Mouse (Mus musculus): ENCODE measurements around the gene Sbf2. TPM values are rescaled to one million over a fixed set of nuclear protein-coding genes. Genes with fewer than 3 reads are reported as not detected.

The Sbf2 gene
- total RNA-seq, 2 experiments from 2014 or later: 48.7 to 49.7 TPM

- intact Hi-C loops (cut with DNase I): loop anchor here (5.0 kb wide), 3 partner anchors 259 to 514 kb away; no protein-coding TSS in a partner anchor
- peak; percentile 21 for DNase-seq (ENCODE audit: low spot score)
Observed at GRCm38 (mm10) chr7:110288191-110288604, 326.5 kb downstream of the Sbf2 start.

DNA sequence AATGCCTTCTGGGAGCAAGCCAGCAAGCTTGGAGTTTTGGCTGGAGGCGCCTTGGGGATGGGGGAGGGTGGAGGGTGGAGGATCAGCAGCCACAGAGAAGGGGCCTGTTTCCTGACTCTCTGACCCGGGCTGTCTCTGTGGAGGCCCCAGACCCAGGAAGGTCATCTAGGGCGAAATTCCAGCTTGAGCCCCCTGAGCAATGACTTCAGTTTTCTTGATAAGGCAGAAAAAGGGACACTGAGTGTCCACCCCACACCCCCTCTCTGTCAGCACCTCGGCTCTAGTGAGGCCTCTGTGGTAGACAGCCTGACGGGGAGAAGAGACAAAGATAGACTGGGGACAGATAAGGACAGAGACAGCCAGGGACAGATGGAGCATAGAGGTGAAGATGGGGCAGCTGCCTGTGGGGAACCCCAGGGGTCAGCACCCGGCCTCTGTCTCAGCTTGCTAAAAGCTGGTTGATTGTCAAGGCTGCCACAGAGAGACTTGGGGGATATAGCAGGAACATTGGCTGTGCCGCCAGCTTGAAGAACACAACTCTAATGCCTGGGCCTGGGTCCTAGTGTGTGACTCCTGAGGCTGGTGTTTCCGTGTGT lies 327.1 kb downstream of the Sbf2 start:
- intact Hi-C loops (cut with DNase I): loop anchor here (1.0 to 5.0 kb wide), 4 partner anchors 144 to 515 kb away; no protein-coding TSS in a partner anchor
- peak; percentile 41 for DNase-seq (ENCODE audit: low spot score)

- peak; percentile 66 for DNase-seq (ENCODE audit: low spot score)
- intact Hi-C loops (cut with DNase I): loop anchor here (1.0 to 5.0 kb wide), 5 partner anchors 144 to 515 kb away; no protein-coding TSS in a partner anchor
Observed at GRCm38 (mm10) chr7:110286838-110287475, 327.8 kb downstream of the Sbf2 start.

DNA sequence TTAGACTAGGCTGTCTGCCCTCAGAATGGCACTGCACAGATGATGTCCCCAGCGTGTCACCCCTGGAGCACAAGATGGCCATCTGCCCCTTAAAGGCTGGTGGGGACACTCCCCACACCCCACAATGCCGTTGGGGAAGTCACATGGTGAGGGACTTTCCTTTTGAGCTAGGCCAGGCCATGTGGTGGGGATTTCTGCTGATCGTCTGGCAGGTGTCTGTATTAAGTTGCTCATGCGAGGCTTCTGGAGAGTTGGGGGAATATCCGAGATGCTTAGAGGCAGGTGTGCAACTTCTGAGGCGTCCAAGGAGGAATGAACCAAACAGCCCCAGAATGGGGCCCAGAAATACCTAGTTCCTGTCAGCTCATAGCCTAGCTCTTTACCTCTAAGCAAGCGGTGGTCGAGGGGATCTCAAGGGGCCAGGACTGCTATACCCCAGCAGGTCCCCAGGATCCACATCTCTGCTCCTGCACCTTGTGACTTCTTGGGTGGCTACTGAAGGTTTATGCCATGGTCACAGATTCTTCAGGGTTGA lies 328.5 kb downstream of the Sbf2 start:
- no peak for DNase-seq (ENCODE audit: low spot score)
- intact Hi-C loops (cut with DNase I): loop anchor here (1.0 to 5.0 kb wide), 4 partner anchors 261 to 516 kb away; no protein-coding TSS in a partner anchor

DNA sequence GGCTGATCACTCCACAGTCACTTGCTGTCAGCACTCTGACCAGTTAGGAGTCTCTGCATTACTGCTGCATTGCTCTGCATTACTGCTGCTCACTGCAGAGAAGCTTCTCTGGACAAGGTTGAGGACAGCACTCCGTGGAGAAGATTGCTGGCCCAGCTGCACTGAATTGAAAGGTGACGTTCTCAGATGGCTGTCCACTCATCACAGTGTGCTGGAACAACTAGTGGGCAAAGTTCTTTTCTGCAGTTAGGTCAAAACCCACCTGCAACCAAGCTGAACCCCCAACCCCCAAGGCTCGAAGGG lies 328.9 kb downstream of the Sbf2 start:
- DNase-seq (ENCODE audit: low spot score): no peak
- intact Hi-C loops (cut with DNase I): loop anchor here (1.0 to 5.0 kb wide), 4 partner anchors 262 to 517 kb away; no protein-coding TSS in a partner anchor

GRCm38 (mm10) chr7:110285076-110285848 lies 329.5 kb downstream of the Sbf2 start:
- intact Hi-C loops (cut with DNase I): loop anchor here (5.0 kb wide), 3 partner anchors 262 to 517 kb away; no protein-coding TSS in a partner anchor

DNA sequence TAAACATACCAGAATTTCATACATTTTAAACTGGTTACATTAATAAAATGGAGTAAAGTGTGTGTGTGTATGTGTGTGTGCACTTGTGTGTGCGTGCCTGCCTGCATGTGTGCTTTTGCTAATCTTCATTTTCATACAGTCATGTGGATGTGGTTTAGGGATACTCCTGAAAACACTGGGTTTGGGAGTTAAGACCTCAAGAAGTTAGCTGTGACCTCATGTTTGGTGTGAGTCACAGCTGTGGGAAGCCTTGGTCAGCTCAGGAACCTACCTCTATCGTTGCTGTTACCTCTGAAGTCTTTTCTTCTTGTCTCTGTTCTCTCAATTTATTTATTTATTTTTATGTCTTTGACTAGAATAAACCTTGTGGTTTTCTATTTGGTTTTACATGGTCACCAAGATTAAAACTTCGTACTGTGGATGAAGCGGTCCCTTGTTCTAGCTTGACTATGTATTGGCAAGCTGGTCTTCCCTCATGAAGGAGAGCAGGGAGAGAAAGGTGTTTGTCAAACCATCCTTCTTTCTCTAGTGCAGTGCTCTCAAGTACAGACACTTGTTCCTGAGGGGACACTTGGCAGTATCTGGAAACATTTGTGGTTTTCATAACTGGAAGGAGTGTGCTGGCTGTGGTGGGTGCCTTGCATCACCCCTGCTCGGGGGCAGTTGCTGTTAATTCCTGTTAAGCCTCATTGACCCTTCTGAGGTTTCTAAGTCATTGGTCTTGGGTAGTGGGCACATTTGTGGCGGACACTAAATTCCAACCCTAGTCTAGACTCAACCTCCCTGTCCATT lies 331.0 kb downstream of the Sbf2 start:
- no peak for DNase-seq (ENCODE audit: low spot score)
- intact Hi-C loops (cut with DNase I): no loop called here

More at GRCm38 (mm10) chr7:110285076-110285848, 329.5 kb downstream of the Sbf2 start:
- DNase-seq (ENCODE audit: low spot score): no peak

DNA sequence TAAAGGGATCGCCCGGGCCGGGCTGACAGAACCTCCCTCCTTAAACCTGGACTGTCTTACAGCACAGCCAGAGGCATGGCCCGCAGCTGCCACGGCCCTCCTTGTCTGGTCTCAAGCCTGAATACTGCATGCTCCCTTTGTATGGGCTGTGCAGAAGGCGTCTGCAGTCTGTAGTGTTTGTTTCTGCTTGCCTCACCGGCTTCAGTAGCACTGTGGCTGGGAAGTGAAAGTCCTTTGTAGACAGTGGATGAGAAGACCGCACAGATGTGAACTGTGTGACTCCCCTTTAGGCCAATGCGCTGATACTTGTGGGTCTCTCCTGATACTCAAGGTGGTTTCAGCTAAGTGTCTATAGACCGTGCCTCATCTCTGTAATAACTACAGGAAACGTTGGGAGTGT lies 331.9 kb downstream of the Sbf2 start:
- intact Hi-C loops (cut with DNase I): no loop called here
- DNase-seq (ENCODE audit: low spot score): no peak

DNA sequence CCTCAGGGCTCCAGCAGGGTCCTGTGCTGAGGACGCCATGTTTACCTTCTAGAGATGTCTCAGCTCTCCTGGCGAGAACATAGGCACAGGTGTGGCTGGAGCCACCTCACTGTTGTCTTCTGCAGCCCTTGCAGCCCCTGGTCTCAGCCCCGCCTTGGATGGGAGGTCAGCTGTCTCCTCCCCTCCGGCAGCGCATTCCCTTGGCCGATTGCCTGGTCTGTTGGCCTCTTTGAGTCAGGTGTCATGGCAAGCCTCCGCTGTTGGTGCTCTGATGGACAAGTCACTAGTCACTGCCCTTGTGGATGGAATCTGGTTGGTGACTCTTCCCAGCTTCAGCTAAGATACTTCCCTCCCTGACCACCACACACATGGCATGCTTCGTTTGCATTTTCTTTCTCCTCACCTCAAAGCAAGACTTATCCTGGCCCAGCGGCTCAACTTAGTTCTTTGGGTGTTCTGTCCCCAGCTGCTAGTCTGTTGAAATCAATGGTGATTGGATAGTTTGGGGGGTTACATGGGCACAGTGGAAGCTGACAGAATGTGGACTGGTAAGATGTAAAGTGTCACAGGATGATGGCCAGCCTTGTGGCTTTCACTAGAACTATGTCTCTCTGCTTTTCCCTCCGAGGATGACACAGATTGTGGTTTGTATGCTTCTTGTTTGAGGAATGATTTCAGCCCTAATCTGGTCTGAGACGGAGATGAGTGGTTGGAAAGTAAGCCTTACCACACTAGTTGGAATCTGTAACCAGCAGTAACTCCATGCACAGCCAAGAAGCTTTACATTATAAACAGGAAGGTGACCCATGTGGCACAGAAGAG lies 333.1 kb downstream of the Sbf2 start:
- no peak for DNase-seq (ENCODE audit: low spot score)
- intact Hi-C loops (cut with DNase I): no loop called here

GRCm38 (mm10) chr7:110279183-110279582 lies 335.5 kb downstream of the Sbf2 start:
- intact Hi-C loops (cut with DNase I): no loop called here
- DNase-seq (ENCODE audit: low spot score): no peak

GRCm38 (mm10) chr7:110277734-110278245 lies 336.9 kb downstream of the Sbf2 start:
- DNase-seq (ENCODE audit: low spot score): no peak
- intact Hi-C loops (cut with DNase I): no loop called here

DNA sequence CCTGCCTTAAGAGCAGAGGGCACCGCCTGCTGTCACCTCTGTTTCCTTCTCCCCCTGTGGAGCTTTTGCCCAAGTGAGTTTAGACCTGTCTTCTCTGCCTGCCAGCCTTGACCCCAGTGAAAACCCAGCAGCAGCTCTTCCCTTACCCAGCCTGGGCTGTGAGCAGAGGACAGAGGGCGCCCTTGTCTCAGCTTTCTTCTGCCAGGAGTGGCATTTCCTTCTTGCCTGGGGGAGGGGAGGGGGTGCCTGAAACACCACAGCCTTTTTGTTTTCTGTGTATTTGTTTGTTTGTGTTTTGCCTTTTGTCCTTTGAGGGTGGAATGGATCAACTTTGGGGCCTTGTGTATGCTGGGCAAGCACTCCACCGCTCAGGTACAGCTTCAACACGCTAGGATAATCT lies 342.3 kb downstream of the Sbf2 start:
- intact Hi-C loops (cut with DNase I): no loop called here
- DNase-seq (ENCODE audit: low spot score): no peak

DNA sequence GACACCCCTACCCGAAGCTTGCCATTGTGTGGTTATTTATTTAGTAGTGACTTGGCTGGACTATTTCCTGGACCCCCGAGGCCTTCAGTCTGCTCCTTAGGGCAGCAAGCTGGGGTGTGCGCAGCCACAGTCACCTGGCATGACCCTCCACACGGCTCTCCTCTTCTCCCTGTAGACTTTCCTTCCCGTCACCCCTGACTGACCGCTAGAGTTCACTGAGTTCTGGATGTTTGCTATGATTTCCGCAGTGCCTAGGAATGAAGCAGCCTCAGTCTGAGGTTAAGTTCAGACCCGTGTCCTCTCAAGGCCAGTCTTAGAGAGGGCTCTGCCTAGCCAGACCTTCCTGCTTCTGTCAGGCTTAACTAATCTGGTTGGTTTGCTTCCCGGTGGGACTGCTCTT lies 342.9 kb downstream of the Sbf2 start:
- intact Hi-C loops (cut with DNase I): no loop called here
- DNase-seq (ENCODE audit: low spot score): no peak

- intact Hi-C loops (cut with DNase I): no loop called here
- DNase-seq (ENCODE audit: low spot score): no peak
Observed at GRCm38 (mm10) chr7:110270455-110270854, 344.3 kb downstream of the Sbf2 start.

- intact Hi-C loops (cut with DNase I): loop anchor here (10.0 kb wide), 1 partner anchor 295 kb away; no protein-coding TSS in a partner anchor
- DNase-seq (ENCODE audit: low spot score): no peak
Observed at GRCm38 (mm10) chr7:110269777-110270176, 344.9 kb downstream of the Sbf2 start.

- intact Hi-C loops (cut with DNase I): loop anchor here (10.0 kb wide), 1 partner anchor 294 kb away; no protein-coding TSS in a partner anchor
- DNase-seq (ENCODE audit: low spot score): no peak
Observed at GRCm38 (mm10) chr7:110268511-110268910, 346.2 kb downstream of the Sbf2 start.

DNA sequence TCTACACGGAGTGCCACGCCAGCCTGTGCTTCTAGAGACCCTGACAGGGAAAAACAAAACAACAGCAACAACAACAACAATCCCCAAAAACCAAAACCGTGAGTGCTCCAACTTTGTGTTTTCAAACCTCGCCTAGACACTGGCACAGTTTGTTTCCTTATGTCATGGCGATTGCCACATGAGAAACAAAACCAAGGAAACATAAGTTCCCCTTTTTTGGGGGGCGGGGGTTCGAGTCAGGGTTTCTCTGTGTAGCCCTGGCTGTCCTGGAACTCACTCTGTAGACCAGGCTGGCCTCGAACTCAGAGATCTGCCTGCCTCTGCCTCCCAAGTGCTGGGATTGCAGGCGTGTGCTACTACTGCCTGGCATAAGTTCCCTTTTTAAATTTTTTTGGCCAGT lies 346.7 kb downstream of the Sbf2 start:
- DNase-seq (ENCODE audit: low spot score): no peak
- intact Hi-C loops (cut with DNase I): loop anchor here (2.0 to 10.0 kb wide), 2 partner anchors 49 to 293 kb away; no protein-coding TSS in a partner anchor

GRCm38 (mm10) chr7:110267014-110267413 lies 347.7 kb downstream of the Sbf2 start:
- intact Hi-C loops (cut with DNase I): loop anchor here (2.0 to 10.0 kb wide), 2 partner anchors 48 to 292 kb away; no protein-coding TSS in a partner anchor
- DNase-seq (ENCODE audit: low spot score): no peak

Measured in heart, postnatal 25 days (tissue).